Mouse (Mus musculus): ENCODE data around the gene Gtf3c2.
"Not testable (repeated sequence)": the region's sequence is repeated elsewhere in the genome, so short reads cannot be mapped to it uniquely, and the experiment has no call there.

The Gtf3c2 gene

DNA sequence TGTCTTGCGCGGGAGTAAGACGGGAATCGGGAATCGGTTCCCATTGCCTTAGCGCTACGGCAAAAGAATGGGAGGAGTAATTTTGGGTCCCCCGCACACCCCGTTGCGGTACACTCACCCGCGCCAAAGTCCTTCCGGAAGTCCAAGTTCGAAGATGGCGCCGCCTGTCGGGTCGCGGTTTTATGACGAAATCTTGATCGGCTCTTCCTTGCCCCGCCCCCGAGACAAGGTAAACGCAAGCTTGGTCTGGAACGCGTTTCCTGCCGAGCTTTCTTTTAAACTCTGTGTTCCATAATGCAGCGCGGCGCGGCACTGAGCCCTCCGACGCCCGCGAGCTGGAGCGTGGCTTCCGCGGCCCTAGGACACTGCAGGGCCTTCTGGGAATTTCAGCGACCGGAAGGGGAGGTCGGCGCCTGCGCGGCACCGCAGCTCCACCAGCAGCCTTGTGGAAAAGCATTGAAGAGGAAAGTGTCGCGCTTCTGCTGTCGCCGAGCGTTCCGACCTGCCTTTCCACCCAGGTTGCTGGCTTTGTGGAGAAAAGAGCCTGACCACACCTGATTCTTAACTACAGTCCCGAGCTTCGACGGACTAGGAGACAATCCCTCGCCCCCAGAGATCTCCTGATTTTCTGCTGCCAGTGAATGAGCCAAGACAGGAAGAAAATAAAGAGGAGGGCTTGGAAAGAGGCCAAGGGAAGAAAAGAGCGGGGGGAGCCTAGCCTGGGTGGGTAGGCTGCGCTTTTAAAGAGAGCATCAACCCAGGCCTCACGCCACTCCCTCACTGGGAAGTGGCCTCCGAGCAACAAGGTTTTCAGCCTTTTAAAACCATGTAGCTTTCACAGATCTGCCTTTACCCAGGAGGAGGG lies at the start of gene Gtf3c2, which contains the start of gene Gm29609:
Gtf3c2 (minus strand) TSS at position 379 of the 865 bp plus-strand sequence.
Gm29609 (minus strand) TSS at position 146 of the 865 bp plus-strand sequence.
- peak; percentile 99 for DNase-seq (ENCODE audit: low read depth, low spot score)

DNA sequence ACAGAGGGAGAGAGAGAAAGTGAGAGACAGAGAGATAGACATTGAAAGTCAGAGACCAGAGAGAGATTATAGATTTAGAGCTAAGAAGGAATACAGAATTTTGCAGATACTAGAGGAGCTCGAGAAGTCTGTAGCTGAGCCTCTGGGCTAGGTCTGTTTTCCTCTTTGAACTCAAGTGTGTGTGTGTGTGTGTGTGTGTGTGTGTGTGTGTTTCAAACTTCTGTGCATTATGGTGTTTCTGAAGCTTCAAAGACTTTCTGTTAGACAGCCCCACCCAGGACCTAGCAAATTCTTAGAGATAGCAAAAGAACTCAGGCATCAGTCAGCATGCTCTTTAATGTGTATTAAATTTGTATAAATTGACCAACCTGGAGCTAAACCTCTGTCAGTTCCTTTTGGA lies 46.7 kb upstream of the Gtf3c2 start:
- DNase-seq (ENCODE audit: low read depth, low spot score) = no peak

DNA sequence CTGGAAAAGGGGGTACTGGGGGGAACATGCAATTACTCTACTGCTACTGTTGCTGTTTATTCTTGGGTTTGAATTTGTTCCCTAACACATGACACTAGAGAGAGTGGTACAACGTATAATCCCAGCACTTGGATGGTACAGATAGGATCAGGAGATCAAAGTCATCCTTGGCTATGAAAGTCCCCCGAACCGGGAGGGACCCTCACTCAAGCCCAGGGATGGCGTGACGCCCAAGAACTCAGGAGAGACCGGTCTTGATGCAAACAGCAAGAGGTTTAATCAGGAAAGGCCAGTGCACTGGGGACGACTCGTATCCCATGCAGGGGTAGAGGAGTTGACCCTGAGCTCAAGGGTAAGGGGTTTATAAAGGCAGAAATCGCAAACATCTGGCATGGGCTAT lies 42.8 kb upstream of the Gtf3c2 start:
- DNase-seq (ENCODE audit: low read depth, low spot score) = no peak

DNA sequence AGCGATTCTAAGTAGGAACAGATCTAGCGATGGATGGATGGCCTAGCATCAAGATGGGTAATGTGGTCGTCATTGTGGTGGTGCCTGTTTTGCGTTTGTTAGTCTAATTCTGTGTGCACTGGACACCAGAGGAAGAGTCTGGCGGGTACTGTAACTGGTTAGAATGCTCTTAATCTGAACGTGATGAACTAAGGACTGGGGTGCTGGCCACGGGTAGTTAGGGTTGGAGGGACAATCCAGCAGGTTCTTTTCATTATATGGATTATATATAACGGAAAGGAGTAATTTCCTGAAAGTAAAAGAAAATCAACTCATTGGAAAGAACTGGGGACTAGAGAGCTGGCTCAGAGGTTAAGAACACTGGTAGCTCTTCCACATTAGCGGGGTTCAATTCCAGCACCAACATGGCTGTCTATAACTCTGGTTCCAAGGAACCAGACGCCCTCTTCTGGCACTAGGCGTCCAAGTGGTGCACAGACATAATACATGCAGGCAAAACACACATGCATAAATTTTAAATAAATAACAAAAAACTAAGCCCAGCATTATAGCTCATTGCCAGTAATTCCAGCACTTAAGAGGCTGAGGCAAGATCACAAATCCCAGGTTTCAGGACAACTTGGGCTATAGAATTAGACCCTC lies 41.5 kb upstream of the Gtf3c2 start:
- peak; percentile 69 for DNase-seq (ENCODE audit: low read depth, low spot score)

DNA sequence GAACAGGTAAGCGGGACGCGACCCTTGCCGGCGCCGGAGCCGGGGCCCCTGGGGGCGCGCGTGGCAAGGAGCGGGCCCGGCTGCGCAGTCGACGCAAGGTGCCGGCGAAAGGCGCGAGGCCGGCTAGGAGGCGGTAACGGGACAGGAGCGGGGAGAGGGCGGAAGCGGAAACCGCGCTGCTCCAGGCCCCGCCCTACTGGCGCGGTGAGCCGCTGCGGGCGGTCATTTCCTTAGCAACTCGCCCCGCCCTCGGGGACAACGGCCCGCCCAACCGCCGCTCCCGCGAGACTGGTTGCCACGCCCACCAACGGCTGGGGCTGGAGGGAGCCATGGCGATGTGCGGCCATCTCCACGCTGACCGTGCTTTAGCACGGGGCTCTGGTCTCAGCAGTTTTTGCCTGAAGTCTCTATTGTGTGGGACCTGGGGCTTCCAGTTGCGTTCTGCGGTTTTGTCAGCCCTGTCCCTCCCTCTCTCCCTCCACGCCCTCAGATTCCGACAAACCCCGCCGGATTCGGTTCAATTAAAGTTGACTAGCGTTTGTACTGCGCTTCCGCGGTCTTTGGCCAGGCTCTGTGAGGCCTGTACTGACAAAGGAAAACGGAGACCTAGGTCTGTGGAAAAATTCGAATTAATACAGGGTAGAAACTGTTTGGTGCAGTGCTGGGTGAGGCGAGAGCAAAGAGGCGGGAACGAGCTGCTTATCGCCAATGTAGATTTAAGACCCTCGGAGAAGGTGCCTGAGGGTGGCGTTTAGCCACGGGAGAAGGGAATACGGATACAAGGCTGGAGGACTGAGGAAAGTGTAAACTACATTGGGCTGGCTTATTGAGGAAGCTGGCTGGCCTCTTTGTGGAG lies 40.7 kb upstream of the Gtf3c2 start, which contains the start of gene Ppm1g:
Ppm1g (minus strand) TSS at position 240 of the 856 bp plus-strand sequence.
- peak; percentile 98 for DNase-seq (ENCODE audit: low read depth, low spot score)

DNA sequence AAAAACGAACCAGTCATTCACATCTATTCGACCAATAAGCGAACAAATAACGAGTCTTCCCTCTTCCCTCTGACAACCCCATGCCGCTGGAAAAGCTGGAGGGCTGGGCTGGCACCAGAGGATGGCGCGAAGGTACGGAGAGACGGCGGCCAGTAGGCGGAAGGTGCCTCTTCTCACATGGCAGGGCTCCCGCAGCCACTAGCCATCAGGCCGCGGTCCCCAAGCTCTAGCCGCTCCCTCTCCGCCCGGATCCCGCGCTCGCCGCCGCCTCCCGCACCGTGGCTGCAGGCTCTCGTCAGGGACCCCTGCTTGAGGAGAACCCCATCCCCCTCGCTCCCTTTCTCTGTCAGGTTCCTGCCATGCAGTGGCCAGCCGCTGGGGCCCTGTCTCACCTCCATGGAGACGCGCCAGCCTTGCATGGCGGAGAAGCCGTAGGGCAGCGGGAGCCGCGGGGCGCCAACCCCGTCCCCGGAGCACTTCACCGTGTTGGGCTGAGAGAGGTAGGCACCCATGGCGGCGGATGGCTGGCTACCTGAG lies 40.0 kb upstream of the Gtf3c2 start:
- peak; percentile 66 for DNase-seq (ENCODE audit: low read depth, low spot score)

DNA sequence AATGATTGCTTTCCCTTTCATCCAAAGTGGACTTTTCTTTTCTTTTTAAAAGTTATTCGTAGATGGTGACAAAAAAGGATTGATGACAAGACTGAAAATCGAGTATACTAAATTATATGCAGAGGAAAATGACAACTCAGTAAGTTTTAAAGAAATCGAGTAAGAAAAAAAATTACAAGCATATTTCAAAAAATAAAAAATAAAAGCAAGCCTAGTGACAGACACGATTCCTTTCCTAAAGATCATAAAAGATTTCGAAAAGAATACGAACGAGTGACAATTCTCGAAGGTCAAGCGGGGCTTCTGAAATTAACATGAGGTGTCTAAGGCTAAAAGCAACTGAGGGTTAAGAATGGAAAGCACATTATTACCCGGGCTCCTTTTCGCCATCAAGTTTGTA lies 39.5 kb upstream of the Gtf3c2 start:
- no peak for DNase-seq (ENCODE audit: low read depth, low spot score)

DNA sequence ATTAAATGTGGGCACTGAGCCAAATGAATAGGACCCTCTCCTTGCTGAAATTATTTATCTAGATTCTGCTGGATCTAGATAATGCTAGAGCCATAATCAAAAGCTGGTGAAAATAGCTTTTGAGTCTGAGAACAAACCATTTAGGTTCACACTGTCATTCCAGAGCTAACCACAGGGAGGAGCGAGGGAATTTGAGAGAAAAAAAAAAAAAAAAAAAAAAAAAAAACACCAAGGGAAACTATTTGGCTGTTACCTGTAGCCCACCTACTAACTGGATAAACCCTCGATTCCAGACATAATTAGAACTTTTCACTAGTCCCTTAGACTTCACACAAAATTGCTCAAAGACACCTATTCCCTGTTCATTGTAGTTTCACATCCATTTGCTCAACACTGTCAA lies 39.1 kb upstream of the Gtf3c2 start:
- peak; percentile 69 for DNase-seq (ENCODE audit: low read depth, low spot score)

DNA sequence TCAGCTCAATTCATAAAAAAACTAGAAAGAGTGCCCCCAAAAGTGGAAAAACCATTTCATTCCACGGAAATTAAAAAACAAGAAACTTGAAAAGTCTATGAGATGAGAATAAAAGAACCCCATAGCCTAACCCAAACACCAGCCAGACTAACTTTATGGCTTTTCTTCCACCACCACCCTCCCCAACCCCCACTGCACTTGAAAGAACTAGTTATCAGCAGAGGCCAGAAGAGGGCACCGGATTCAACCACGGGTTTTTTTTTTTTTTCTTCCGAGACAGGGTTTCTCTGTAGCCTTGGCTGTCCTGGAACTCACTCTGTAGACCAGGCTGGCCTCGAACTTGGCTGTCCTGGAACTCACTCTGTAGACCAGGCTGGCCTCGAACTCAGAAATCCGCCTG lies 38.4 kb upstream of the Gtf3c2 start:
- DNase-seq (ENCODE audit: low read depth, low spot score) = no peak

DNA sequence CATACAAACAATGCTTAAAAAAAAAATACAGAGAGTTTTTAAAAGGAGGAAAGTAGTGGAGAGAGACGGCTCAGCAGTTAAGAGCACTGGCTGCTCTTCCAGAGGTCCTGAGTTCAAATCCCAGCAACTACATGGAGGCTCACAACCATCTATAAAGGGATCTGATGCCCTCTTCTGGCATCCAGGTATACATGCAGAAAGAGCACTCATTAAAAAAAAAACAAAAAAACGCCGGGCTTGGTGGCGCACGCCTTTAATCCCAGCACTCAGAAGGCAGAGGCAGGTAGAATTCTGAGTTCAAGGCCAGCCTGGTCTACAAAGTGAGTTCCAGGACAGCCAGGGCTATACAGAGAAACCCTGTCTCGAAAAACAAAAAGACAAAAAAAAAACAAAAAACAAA lies 36.6 kb upstream of the Gtf3c2 start:
- DNase-seq (ENCODE audit: low read depth, low spot score) = not testable (repeated sequence)

DNA sequence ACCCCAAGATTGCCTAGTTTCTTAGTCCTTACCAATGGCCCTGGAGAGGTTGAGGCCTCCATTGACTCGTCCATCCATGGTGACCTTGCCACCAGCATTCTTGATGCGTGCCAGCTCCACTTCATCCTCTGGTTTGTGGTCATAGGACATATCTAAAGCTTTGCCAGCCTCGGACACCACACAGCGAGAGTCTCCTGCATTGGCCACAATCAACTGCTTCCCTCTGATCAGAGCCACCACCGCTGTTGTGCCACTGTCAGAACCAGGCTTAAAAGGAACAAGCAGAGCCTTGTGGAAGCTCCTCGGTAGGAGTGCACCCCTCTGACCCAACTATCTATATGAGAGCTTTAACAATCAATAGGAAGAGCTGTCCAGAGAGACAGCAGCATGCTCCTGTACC lies 24.5 kb upstream of the Gtf3c2 start:
- DNase-seq (ENCODE audit: low read depth, low spot score) = no peak

DNA sequence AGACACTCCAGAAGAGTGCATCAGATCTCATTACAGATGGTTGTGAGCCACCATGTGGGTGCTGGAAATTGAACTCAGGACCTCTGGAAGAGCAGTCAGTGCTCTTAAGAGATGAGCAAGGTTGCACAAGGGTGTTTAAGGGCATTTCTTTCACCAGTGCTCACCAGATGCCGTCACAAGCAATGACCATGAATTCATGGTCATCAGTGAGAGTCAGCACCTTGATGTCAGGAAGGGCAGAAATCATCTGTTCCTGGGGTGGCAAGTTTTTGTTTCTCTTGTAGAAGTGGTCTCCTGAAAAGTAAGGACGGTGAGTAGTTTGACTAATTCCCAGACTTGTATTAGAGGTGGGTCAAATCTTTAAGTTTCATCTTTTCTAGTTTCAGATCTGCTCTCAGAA lies 23.9 kb upstream of the Gtf3c2 start:
- DNase-seq (ENCODE audit: low read depth, low spot score) = no peak

DNA sequence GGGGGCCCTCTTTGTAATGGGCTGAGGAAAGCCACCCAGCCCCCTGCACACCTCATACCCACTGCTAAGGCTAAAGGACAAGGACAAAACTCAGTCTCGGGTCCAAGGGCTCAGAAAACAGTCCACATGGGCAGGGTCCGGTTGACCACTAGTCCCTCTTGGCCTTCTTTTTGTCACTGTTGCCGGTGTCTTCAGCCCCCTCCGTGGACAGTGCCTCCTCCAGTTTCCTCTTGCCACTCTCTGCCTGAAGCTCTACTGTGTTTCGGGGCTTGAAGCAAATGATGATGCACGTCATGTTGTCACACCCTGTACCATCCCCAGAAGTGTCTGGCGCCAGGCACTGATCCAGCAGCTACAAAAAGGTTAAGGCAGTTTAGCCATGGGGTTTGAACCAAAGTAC lies 23.0 kb upstream of the Gtf3c2 start:
- no peak for DNase-seq (ENCODE audit: low read depth, low spot score)

DNA sequence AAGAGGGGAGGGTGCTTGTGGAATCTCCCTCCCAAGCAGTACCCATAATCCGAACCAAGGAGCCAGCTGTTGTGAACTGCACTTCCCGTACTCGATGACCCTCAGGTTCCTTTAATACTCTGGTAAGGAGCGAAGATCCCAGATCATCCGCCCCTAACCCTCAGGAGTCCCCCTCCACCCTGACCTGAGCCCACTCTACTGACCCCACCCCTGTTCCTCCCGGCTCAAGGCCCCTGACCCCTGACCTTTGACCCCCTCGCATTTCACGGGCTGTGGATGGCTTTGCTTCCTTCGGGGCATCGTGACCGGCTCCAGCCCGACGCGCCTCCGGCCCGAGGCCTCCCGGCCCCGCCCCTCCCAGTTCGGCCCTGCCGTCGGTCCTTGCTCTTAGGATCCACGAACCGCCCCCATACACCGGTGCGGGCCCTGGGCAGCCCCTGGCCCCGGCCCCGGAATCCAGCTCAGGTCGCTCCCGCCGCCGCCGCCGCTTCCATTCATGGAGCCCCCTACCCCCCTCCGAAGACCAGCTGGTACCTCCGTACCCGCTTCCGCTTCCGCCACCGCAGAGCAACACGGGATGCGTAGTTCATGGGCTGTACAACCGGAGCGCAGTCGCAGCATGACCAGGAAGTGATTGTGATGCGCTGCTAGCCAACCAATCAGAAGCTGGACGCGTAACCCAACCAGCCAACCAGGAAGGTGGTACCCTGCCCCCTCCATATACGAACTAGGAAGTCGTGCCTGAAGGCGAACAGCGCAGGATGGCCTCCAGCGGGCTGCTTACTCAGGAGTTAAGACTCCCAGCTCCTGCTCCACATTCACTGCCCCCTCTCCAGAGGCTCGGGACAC lies 22.0 kb upstream of the Gtf3c2 start, which contains the start of gene Zfp513:
Zfp513 (minus strand) TSS at position 562 of the 849 bp plus-strand sequence.
- peak; percentile 100 for DNase-seq (ENCODE audit: low read depth, low spot score)

DNA sequence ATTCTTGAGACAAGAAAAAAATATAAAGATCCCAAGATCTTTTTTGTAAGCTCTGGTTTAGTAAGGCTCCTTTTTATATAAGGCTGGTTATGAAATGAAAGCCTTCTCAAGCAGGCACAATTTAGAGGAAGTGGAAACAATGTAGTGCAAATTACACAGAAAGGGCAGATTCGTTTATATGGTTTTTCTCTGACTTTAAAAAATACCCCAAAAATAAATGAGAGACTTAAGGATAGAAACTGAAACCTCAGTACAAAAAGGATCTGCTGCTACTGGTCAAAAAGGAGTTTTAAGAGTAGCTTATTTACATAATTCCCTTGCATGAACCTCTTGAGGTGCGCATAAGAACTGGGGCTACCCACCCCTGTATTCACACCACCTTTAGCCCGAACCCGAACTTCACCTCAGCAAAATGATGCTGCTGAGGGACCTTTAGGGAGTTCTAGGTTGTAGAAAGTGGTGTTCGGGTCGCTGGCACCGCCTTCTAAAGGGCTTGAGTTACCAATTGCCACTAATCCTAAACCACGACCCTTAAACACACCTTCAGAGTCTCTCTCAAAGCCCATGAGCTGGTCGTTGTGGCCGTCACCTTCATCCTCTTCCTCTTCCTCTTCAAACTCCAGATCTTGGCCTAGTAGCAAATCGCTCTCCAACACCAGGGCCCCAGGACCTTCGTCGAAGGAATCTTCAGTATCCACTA lies 21.2 kb upstream of the Gtf3c2 start:
- DNase-seq (ENCODE audit: low read depth, low spot score) = no peak

DNA sequence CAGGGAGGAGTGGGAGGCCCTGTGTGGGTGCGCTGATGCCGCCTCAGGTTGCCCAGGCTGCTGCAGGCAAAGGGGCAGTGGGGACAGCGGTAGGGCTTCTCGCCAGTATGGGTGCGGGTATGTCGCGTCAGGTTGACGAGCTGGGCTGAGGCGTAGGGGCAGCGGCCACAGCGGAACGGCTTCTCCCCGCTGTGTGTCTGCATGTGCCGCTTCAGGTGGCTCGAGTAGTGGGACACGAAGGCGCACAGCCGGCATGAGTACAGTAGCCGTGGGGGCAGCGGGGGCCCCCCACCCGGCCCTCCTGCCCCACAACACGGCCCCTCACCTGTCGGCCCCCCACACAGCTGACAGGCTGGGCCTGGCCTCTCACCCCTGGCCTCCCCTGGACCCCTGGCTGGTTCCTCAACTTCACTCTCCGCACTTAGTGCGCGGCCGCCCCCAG lies 20.4 kb upstream of the Gtf3c2 start:
- no peak for DNase-seq (ENCODE audit: low read depth, low spot score)

DNA sequence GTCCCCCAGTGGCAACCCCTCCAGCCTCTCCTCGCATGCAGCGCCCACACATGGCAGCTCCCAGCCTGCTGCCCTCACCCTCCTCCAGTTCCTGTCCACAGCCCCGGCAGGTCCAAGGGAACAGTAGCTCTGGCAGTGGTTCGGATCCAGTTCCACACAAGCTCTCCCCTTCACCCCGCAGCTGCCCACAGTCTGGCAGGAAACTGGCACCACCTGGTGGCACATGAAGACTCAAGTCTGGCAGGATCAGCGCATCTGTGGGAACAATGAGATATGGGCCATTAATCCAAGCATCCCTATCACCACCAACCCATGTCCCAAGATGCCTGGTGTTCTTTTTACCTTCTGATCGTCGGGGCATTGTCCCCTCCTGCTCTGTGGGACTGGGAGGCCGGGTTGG lies 19.9 kb upstream of the Gtf3c2 start:
- DNase-seq (ENCODE audit: low read depth, low spot score) = peak; percentile 45

DNA sequence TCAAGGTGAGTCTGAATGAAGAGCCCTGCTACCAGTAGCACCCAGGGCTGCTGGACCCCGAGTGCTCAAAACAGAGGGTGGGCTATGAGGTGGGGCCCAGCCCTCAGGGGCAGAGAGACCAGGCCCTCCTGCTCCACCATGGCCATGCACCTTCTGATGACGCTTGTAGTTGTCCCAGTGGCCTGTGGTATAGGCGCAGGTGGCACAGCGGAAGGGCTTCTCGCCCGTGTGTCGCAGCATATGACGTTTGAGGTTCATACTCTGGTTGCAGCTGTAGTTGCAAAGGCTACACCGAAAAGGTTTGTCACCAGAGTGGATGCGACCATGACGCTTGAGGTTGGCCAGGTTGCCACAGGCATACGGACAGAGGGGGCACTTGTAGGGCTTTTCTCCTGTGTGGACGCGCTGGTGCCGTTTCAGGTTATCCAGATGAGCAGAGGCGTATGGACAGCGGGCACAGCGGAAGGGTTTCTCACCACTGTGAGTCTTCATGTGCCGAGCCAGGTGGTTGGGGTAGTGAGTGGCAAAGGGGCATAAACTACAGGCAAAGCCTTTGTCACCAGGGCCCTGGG lies 19.5 kb upstream of the Gtf3c2 start:
- no peak for DNase-seq (ENCODE audit: low read depth, low spot score)

DNA sequence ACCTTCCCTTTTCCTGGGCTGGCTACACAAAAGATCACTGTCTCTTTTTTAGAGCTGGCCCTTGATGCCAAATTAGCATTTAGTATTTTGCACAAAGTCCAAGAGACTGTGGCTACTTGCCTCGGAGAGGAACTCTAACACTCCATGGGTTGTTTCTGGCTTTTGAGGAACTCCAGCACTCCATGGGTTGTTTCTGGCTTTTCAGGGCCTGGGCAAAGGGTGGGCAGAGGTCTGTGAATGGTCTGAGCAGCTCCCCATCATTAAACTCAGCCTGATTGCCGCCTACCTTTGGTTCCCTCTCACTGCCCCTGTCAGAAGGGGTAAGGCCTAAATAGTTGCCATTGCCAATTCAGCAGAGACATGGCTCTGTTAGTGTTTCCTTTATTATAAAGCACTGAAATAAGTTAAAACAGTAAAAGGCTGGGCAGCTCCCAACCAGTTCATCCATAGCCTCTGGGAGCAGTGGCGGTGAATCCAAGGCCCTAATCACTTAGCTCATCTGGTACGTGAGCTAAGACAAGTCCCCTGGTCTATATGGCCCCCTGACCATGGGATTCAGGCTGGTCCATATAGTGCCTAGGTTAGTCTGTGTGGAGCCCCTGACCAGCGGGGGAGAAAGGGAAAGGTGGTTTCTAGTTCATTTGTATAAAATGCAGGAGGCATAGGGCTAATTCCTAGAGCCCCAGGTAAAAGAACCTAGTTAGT lies 18.8 kb upstream of the Gtf3c2 start:
- no peak for DNase-seq (ENCODE audit: low read depth, low spot score)

Data from brain, adult 2 months (tissue).